Mouse (Mus musculus) embryonic facial prominence, embryonic 12.5 days (tissue): ENCODE results near the gene Mrpl9. TPM values are rescaled to one million over a fixed set of nuclear protein-coding genes. Genes with fewer than 3 reads are reported as not detected.

ENCODE experiments used
- ATAC-seq: fragments of 200-750 bp; cut with Nextera tagmentation; 2 replicates; pipeline ENCODE4 v1.8.0; 2017; ENCODE audit not compliant: insufficient number of reproducible peaks, insufficient read depth, low FRiP score, low TSS enrichment
- H3K27ac ChIP-seq: fragments of 300-500 bp; sonication (generic); 2 replicates; pipeline ENCODE4 v1.5.1; 2016; ENCODE audit warnings: mild to moderate bottlenecking
- H3K27me3 ChIP-seq: fragments of 300-500 bp; sonication (generic); 2 replicates; pipeline ENCODE4 v1.6.1; 2016; ENCODE audit warnings: mild to moderate bottlenecking, moderate library complexity
- H3K36me3 ChIP-seq: fragments of 300-500 bp; sonication (generic); 2 replicates; pipeline ENCODE4 v1.6.1; 2016; ENCODE audit warnings: mild to moderate bottlenecking
- H3K4me1 ChIP-seq: fragments of 300-500 bp; sonication (generic); 2 replicates; pipeline ENCODE4 v1.6.1; 2016
- H3K4me2 ChIP-seq: fragments of 300-500 bp; sonication (generic); replicated peaks from 2 replicates; pipeline ENCODE4 v1.6.1; 2016; ENCODE audit warnings: mild to moderate bottlenecking, moderate library complexity
- H3K4me3 ChIP-seq: fragments of 300-500 bp; sonication (generic); 2 replicates; pipeline ENCODE4 v1.5.1; 2016; ENCODE audit warnings: mild to moderate bottlenecking
- H3K9ac ChIP-seq: fragments of 300-500 bp; sonication (generic); 2 replicates; pipeline ENCODE4 v1.6.1; 2016; ENCODE audit warnings: mild to moderate bottlenecking, moderate library complexity
- H3K9me3 ChIP-seq: fragments of 300-500 bp; sonication (generic); 2 replicates; pipeline ENCODE4 v1.6.1; 2016; ENCODE audit warnings: mild to moderate bottlenecking, moderate library complexity
- WGBS: fragments of 180-500 bp; shearing (Covaris S2); methylation state at CpG from one replicate; pipeline ENCODE4 v1.1.7; 2016; 5-methylcytosine and 5-hydroxymethylcytosine counted together
- polyA plus RNA-seq: library from polyadenylated mRNA; unstranded; fragments of >200 nt; fragmentation: Nextera tagmentation; extraction: Ambion mirVana; gene quantifications from 2 replicates; pipeline ENCODE4 v1.2.1, GENCODE M21; 2016

Mrpl9 gene
- polyA plus RNA-seq, 1 experiment from 2014 or later = 65.6 TPM

- H3K27me3 ChIP-seq = no peaks in the 10 kb centered on the region
- H3K9me3 ChIP-seq = no peaks in the 10 kb centered on the region
- H3K9ac ChIP-seq = no peak overlapping the region
- H3K36me3 ChIP-seq = no peaks in the 10 kb centered on the region
- ATAC-seq = no peak
- H3K27ac ChIP-seq = no peak overlapping the region
- H3K4me3 ChIP-seq = no peak overlapping the region
- H3K4me1 ChIP-seq = no peaks in the 10 kb centered on the region
- no peak overlapping the region for H3K4me2 ChIP-seq
- 73% methylated on average over 2 of the region's 2 CpGs for WGBS
These were observed 12.1 kb upstream of the Mrpl9 start for GRCm38 (mm10) chr3:94430980-94431379.

- Histone ChIP-seq H3K9me3 (no peaks in the 10 kb centered on the region), H3K4me2 (no peak overlapping the region), H3K27me3 (no peaks in the 10 kb centered on the region), H3K9ac (no peak overlapping the region), H3K36me3 (no peaks in the 10 kb centered on the region), H3K4me1 (no peaks in the 10 kb centered on the region), H3K4me3 (no peak overlapping the region), H3K27ac (no peak overlapping the region)
- no peak for ATAC-seq
- WGBS = 90% methylated on average over 2 of the region's 2 CpGs
These were observed 8.8 kb upstream of the Mrpl9 start for GRCm38 (mm10) chr3:94434305-94434704.

GRCm38 (mm10) chr3:94436420-94436819 is 6.7 kb upstream of the Mrpl9 start:
- WGBS = 81% methylated on average over 9 of the region's 9 CpGs
- Histone ChIP-seq H3K4me2 (no peak overlapping the region), H3K9ac (no peak overlapping the region), H3K27ac (no peak overlapping the region), H3K36me3 (no peaks in the 10 kb centered on the region), H3K4me3 (no peak overlapping the region), H3K27me3 (no peaks in the 10 kb centered on the region), H3K9me3 (no peaks in the 10 kb centered on the region), H3K4me1 (no peaks in the 10 kb centered on the region)
- no peak for ATAC-seq

GRCm38 (mm10) chr3:94441182-94441581 is 1.9 kb upstream of the Mrpl9 start:
- Histone ChIP-seq H3K27me3 (no peaks in the 10 kb centered on the region), H3K9me3 (no peaks in the 10 kb centered on the region), H3K36me3 (peaks cover 15% of the 10 kb centered on the region), H3K27ac (no peak overlapping the region), H3K9ac (no peak overlapping the region), H3K4me2 (no peak overlapping the region), H3K4me3 (no peak overlapping the region), H3K4me1 (0 out of 2 replicates have a peak, but pooled peaks cover 7% of the 10 kb centered on the region)
- ATAC-seq = no peak
- 37% methylated on average over 3 of the region's 3 CpGs for WGBS

GRCm38 (mm10) chr3:94443597-94443964 is 463 bp downstream of the Mrpl9 start, which contains the start of gene Oaz3:
Oaz3 (minus strand) TSS chr3:94443915.
- H3K36me3 ChIP-seq = peaks cover 38% of the 10 kb centered on the region
- no peak for ATAC-seq
- peak within 1 kb of the TSS; percentile 99 for H3K4me3 ChIP-seq
- no peaks in the 10 kb centered on the region for H3K9me3 ChIP-seq
- H3K4me2 ChIP-seq = peak within 1 kb of the TSS; percentile 88
- WGBS = 1% methylated on average over 24 of the region's 24 CpGs
- H3K4me1 ChIP-seq = 0 out of 2 replicates have a peak, but pooled peaks cover 7% of the 10 kb centered on the region
- peak within 1 kb of the TSS; percentile 92 for H3K9ac ChIP-seq
- no peaks in the 10 kb centered on the region for H3K27me3 ChIP-seq
- peak within 1 kb of the TSS; percentile 55; the same call in 1 of the 2 replicates for H3K27ac ChIP-seq

- WGBS = 90% methylated on average over 2 of the region's 2 CpGs
- Histone ChIP-seq H3K4me3 (no peak overlapping the region), H3K9me3 (no peaks in the 10 kb centered on the region), H3K27me3 (no peaks in the 10 kb centered on the region), H3K36me3 (peaks cover 40% of the 10 kb centered on the region), H3K4me2 (no peak overlapping the region), H3K4me1 (0 out of 2 replicates have a peak, but pooled peaks cover 2% of the 10 kb centered on the region), H3K9ac (no peak overlapping the region), H3K27ac (no peak overlapping the region)
- ATAC-seq = no peak
These were observed 6.3 kb downstream of the Mrpl9 start for GRCm38 (mm10) chr3:94449377-94449776.

- H3K36me3 ChIP-seq = no peaks in the 10 kb centered on the region
- peak overlapping the region; percentile 33 for H3K4me3 ChIP-seq
- no peaks in the 10 kb centered on the region for H3K4me1 ChIP-seq
- H3K9ac ChIP-seq = no peak overlapping the region
- H3K27me3 ChIP-seq = peaks cover 11% of the 10 kb centered on the region; the same call in 1 of the 2 replicates
- WGBS = 1% methylated on average over 12 of the region's 12 CpGs
- H3K4me2 ChIP-seq = peak overlapping the region; percentile 49
- peak; percentile 87 for ATAC-seq
- H3K27ac ChIP-seq = no peak overlapping the region
- no peaks in the 10 kb centered on the region for H3K9me3 ChIP-seq
These were observed 13.4 kb downstream of the Mrpl9 start for GRCm38 (mm10) chr3:94456529-94457000.

- H3K4me2 ChIP-seq = peak overlapping the region; percentile 49; the same call in 1 of the 2 replicates
These were observed 13.9 kb downstream of the Mrpl9 start for GRCm38 (mm10) chr3:94457055-94457454.

GRCm38 (mm10) chr3:94459834-94460233 is 16.7 kb downstream of the Mrpl9 start:
- WGBS = 90% methylated on average over 2 of the region's 2 CpGs
- Histone ChIP-seq H3K36me3 (no peaks in the 10 kb centered on the region), H3K4me1 (peaks cover 8% of the 10 kb centered on the region; the same call in 1 of the 2 replicates), H3K9me3 (no peaks in the 10 kb centered on the region), H3K4me2 (no peak overlapping the region), H3K27me3 (peaks cover 11% of the 10 kb centered on the region; the same call in 1 of the 2 replicates), H3K4me3 (no peak overlapping the region), H3K9ac (no peak overlapping the region), H3K27ac (no peak overlapping the region)
- ATAC-seq = no peak

More at GRCm38 (mm10) chr3:94457055-94457454, 13.9 kb downstream of the Mrpl9 start:
- no peak for ATAC-seq
- H3K9me3 ChIP-seq = no peaks in the 10 kb centered on the region
- H3K9ac ChIP-seq = no peak overlapping the region
- no peak overlapping the region for H3K27ac ChIP-seq
- no peaks in the 10 kb centered on the region for H3K36me3 ChIP-seq
- H3K27me3 ChIP-seq = peaks cover 11% of the 10 kb centered on the region; the same call in 1 of the 2 replicates
- 61% methylated on average over 3 of the region's 3 CpGs for WGBS
- peak overlapping the region; percentile 33; the same call in 1 of the 2 replicates for H3K4me3 ChIP-seq
- no peaks in the 10 kb centered on the region for H3K4me1 ChIP-seq

- no peak for ATAC-seq
- no peaks in the 10 kb centered on the region for H3K9me3 ChIP-seq
- no peak overlapping the region for H3K4me3 ChIP-seq
- no peak overlapping the region for H3K4me2 ChIP-seq
- no peak overlapping the region for H3K27ac ChIP-seq
- 54% methylated on average over 11 of the region's 11 CpGs for WGBS
- no peak overlapping the region for H3K9ac ChIP-seq
- H3K36me3 ChIP-seq = no peaks in the 10 kb centered on the region
- H3K27me3 ChIP-seq = no peaks in the 10 kb centered on the region
- peaks cover 8% of the 10 kb centered on the region; the same call in 1 of the 2 replicates for H3K4me1 ChIP-seq
These were observed 20.9 kb downstream of the Mrpl9 start for GRCm38 (mm10) chr3:94463926-94464578.

GRCm38 (mm10) chr3:94465632-94466430 is 22.7 kb downstream of the Mrpl9 start:
- Histone ChIP-seq H3K36me3 (no peaks in the 10 kb centered on the region), H3K9ac (no peak overlapping the region), H3K4me1 (peaks cover 8% of the 10 kb centered on the region; the same call in 1 of the 2 replicates), H3K4me2 (no peak overlapping the region), H3K27ac (no peak overlapping the region), H3K27me3 (no peaks in the 10 kb centered on the region), H3K4me3 (no peak overlapping the region), H3K9me3 (no peaks in the 10 kb centered on the region)
- WGBS = 57% methylated on average over 13 of the region's 13 CpGs
- no peak for ATAC-seq
